Mouse (Mus musculus) neural tube, embryonic 11.5 days (tissue): ENCODE results near the gene Scnn1a. TPM values are rescaled to one million over a fixed set of nuclear protein-coding genes. Genes with fewer than 3 reads are reported as not detected.

Experiments used
- ATAC-seq: fragments of 200-750 bp; cut with Nextera tagmentation; 2 replicates; pipeline ENCODE4 v1.8.0; 2017; ENCODE audit warnings: moderate number of reproducible peaks, mild to moderate bottlenecking, moderate TSS enrichment, moderate library complexity; ENCODE audit not compliant: insufficient read depth, low FRiP score, low TSS enrichment
- DNase-seq: peaks from one replicate; pipeline ENCODE4 v3.0.0-alpha.2; 2015; ENCODE audit warnings: low spot score
- H3K27ac ChIP-seq: fragments of 300-500 bp; sonication (generic); 2 replicates; pipeline ENCODE4 v1.5.1; 2014; ENCODE audit warnings: low read depth, mild to moderate bottlenecking, low read length
- H3K27me3 ChIP-seq: fragments of 300-500 bp; sonication (generic); 2 replicates; pipeline ENCODE4 v1.6.1; 2014; ENCODE audit warnings: mild to moderate bottlenecking, low read length, mixed read lengths; ENCODE audit not compliant: control insufficient read depth, insufficient read depth
- H3K36me3 ChIP-seq: fragments of 300-500 bp; sonication (generic); 2 replicates; pipeline ENCODE4 v1.6.1; 2014; ENCODE audit warnings: mild to moderate bottlenecking, low read length, moderate library complexity, mixed read lengths; ENCODE audit not compliant: control insufficient read depth, insufficient read depth
- H3K4me1 ChIP-seq: fragments of 300-500 bp; sonication (generic); 2 replicates; pipeline ENCODE4 v1.6.1; 2014; ENCODE audit warnings: low read length, mixed read lengths; ENCODE audit not compliant: control insufficient read depth, insufficient read depth
- H3K4me2 ChIP-seq: fragments of 300-500 bp; sonication (generic); 2 replicates; pipeline ENCODE4 v1.6.1; 2014; ENCODE audit warnings: low read depth, mild to moderate bottlenecking, moderate library complexity
- H3K4me3 ChIP-seq: fragments of 300-500 bp; sonication (generic); 2 replicates; pipeline ENCODE4 v1.5.1; 2014; ENCODE audit warnings: low read depth, low read length
- H3K9ac ChIP-seq: fragments of 300-500 bp; sonication (generic); 2 replicates; pipeline ENCODE4 v1.6.1; 2014; ENCODE audit warnings: mild to moderate bottlenecking, low read length
- H3K9me3 ChIP-seq: fragments of 300-500 bp; sonication (generic); 2 replicates; pipeline ENCODE4 v1.6.1; 2016; ENCODE audit warnings: low read length; ENCODE audit not compliant: control insufficient read depth
- WGBS: fragments of 180-500 bp; shearing (Covaris S2); extraction: QIAGEN DNeasy Blood & Tissue Kit; methylation state at CpG from one replicate; pipeline ENCODE4 v1.1.7; 2014; 5-methylcytosine and 5-hydroxymethylcytosine counted together
- polyA plus RNA-seq: library from polyadenylated mRNA; unstranded; fragments of >200 nt; fragmentation: Nextera tagmentation; extraction: Ambion mirVana; gene quantifications from 2 replicates; pipeline ENCODE4 v1.2.1, GENCODE M21; 2014

The Scnn1a gene
- polyA plus RNA-seq, 1 experiment from 2014 or later = 0.80 TPM

- no peak overlapping the region for H3K9ac ChIP-seq
- ATAC-seq = no peak
- peaks cover 9% of the 10 kb centered on the region for H3K4me1 ChIP-seq
- no peak overlapping the region for H3K4me3 ChIP-seq
- no peak overlapping the region for H3K4me2 ChIP-seq
- no peak overlapping the region for H3K27ac ChIP-seq
- no peak for DNase-seq
- WGBS = 31% methylated on average over 8 of the region's 8 CpGs
- H3K36me3 ChIP-seq = peaks cover 3% of the 10 kb centered on the region; the same call in 1 of the 2 replicates
- H3K27me3 ChIP-seq = peaks cover 3% of the 10 kb centered on the region; the same call in 1 of the 2 replicates
- no peaks in the 10 kb centered on the region for H3K9me3 ChIP-seq
These were observed 35.8 kb downstream of the Scnn1a start for GRCm38 (mm10) chr6:125356264-125356663.

GRCm38 (mm10) chr6:125357334-125357733 lies 36.9 kb downstream of the Scnn1a start:
- H3K4me2 ChIP-seq = no peak overlapping the region
- H3K36me3 ChIP-seq = peaks cover 3% of the 10 kb centered on the region; the same call in 1 of the 2 replicates
- ATAC-seq (no peak), DNase-seq (no peak)
- no peaks in the 10 kb centered on the region for H3K9me3 ChIP-seq
- no peak overlapping the region for H3K27ac ChIP-seq
- peaks cover 9% of the 10 kb centered on the region for H3K27me3 ChIP-seq
- H3K4me3 ChIP-seq = no peak overlapping the region
- H3K4me1 ChIP-seq = peaks cover 9% of the 10 kb centered on the region
- no peak overlapping the region for H3K9ac ChIP-seq
- 88% methylated on average over 15 of the region's 15 CpGs for WGBS

- DNase-seq (no peak), ATAC-seq (no peak)
- 54% methylated on average over 9 of the region's 9 CpGs for WGBS
- Histone ChIP-seq H3K9ac (no peak overlapping the region), H3K36me3 (peaks cover 3% of the 10 kb centered on the region; the same call in 1 of the 2 replicates), H3K4me3 (no peak overlapping the region), H3K27me3 (peaks cover 31% of the 10 kb centered on the region), H3K27ac (no peak overlapping the region), H3K4me2 (no peak overlapping the region), H3K4me1 (peaks cover 7% of the 10 kb centered on the region), H3K9me3 (no peaks in the 10 kb centered on the region)
These were observed 39.5 kb downstream of the Scnn1a start for GRCm38 (mm10) chr6:125359999-125360398.

- H3K9me3 ChIP-seq = no peaks in the 10 kb centered on the region
- peaks cover 3% of the 10 kb centered on the region; the same call in 1 of the 2 replicates for H3K36me3 ChIP-seq
- H3K9ac ChIP-seq = no peak overlapping the region
- ATAC-seq (no peak), DNase-seq (no peak)
- WGBS = 48% methylated on average over 9 of the region's 9 CpGs
- peaks cover 4% of the 10 kb centered on the region for H3K4me1 ChIP-seq
- H3K27ac ChIP-seq = no peak overlapping the region
- no peak overlapping the region for H3K4me3 ChIP-seq
- no peak overlapping the region for H3K4me2 ChIP-seq
- peaks cover 31% of the 10 kb centered on the region for H3K27me3 ChIP-seq
These were observed 40.4 kb downstream of the Scnn1a start for GRCm38 (mm10) chr6:125360846-125361245.

GRCm38 (mm10) chr6:125361467-125362291 lies 41.2 kb downstream of the Scnn1a start:
- no peak overlapping the region for H3K4me3 ChIP-seq
- ATAC-seq (no peak), DNase-seq (no peak)
- H3K4me2 ChIP-seq = peak overlapping the region; percentile 30; the same call in 1 of the 2 replicates
- no peak overlapping the region for H3K9ac ChIP-seq
- 18% methylated on average over 38 of the region's 38 CpGs for WGBS
- no peaks in the 10 kb centered on the region for H3K9me3 ChIP-seq
- H3K27ac ChIP-seq = no peak overlapping the region
- peaks cover 31% of the 10 kb centered on the region for H3K27me3 ChIP-seq
- H3K4me1 ChIP-seq = peaks cover 4% of the 10 kb centered on the region
- peaks cover 3% of the 10 kb centered on the region; the same call in 1 of the 2 replicates for H3K36me3 ChIP-seq

- H3K27me3 ChIP-seq = peaks cover 31% of the 10 kb centered on the region
- H3K4me2 ChIP-seq = no peak overlapping the region
- peaks cover 4% of the 10 kb centered on the region for H3K4me1 ChIP-seq
- ATAC-seq (no peak), DNase-seq (no peak)
- H3K9ac ChIP-seq = no peak overlapping the region
- WGBS = 16% methylated on average over 15 of the region's 15 CpGs
- no peaks in the 10 kb centered on the region for H3K9me3 ChIP-seq
- 0 out of 2 replicates have a peak, but pooled peaks cover under 1% of the 10 kb centered on the region for H3K36me3 ChIP-seq
- H3K27ac ChIP-seq = no peak overlapping the region
- no peak overlapping the region for H3K4me3 ChIP-seq
These were observed 42.6 kb downstream of the Scnn1a start for GRCm38 (mm10) chr6:125363021-125363420.

- Histone ChIP-seq H3K4me1 (peaks cover 4% of the 10 kb centered on the region), H3K4me3 (no peak overlapping the region)
- no peak for DNase-seq
These were observed 43.2 kb downstream of the Scnn1a start for GRCm38 (mm10) chr6:125363451-125364242.

GRCm38 (mm10) chr6:125364448-125364847 lies 44.0 kb downstream of the Scnn1a start:
- Histone ChIP-seq H3K4me2 (no peak overlapping the region), H3K36me3 (no peaks in the 10 kb centered on the region), H3K4me3 (no peak overlapping the region), H3K27ac (no peak overlapping the region), H3K4me1 (peaks cover 4% of the 10 kb centered on the region), H3K9me3 (no peaks in the 10 kb centered on the region), H3K9ac (no peak overlapping the region), H3K27me3 (peaks cover 31% of the 10 kb centered on the region)
- 4% methylated on average over 8 of the region's 8 CpGs for WGBS
- DNase-seq = no peak
- ATAC-seq = no peak

More at GRCm38 (mm10) chr6:125363451-125364242, 43.2 kb downstream of the Scnn1a start:
- Histone ChIP-seq H3K27ac (no peak overlapping the region), H3K36me3 (no peaks in the 10 kb centered on the region), H3K27me3 (peaks cover 31% of the 10 kb centered on the region), H3K9me3 (no peaks in the 10 kb centered on the region), H3K4me2 (no peak overlapping the region), H3K9ac (no peak overlapping the region)
- no peak for ATAC-seq
- WGBS = 8% methylated on average over 23 of the region's 23 CpGs
